Mouse (Mus musculus) cerebellum, adult 2 months (tissue): Measurements from ENCODE around the gene Psd.

ENCODE experiments used
- CTCF ChIP-seq: fragments of 200-500 bp; IDR thresholded peaks from 2 replicates; pipeline ENCODE4 v1.5.1; 2011; ENCODE audit warnings: low read depth, mild to moderate bottlenecking, control low read depth, low read length, moderate library complexity, borderline replicate concordance; ENCODE audit not compliant: insufficient read depth
- POLR2A ChIP-seq: fragments of 200-500 bp; IDR thresholded peaks from 2 replicates; pipeline ENCODE4 v1.6.1; 2011; ENCODE audit warnings: low read length, control low read depth, borderline replicate concordance; ENCODE audit not compliant: insufficient read depth

DNA sequence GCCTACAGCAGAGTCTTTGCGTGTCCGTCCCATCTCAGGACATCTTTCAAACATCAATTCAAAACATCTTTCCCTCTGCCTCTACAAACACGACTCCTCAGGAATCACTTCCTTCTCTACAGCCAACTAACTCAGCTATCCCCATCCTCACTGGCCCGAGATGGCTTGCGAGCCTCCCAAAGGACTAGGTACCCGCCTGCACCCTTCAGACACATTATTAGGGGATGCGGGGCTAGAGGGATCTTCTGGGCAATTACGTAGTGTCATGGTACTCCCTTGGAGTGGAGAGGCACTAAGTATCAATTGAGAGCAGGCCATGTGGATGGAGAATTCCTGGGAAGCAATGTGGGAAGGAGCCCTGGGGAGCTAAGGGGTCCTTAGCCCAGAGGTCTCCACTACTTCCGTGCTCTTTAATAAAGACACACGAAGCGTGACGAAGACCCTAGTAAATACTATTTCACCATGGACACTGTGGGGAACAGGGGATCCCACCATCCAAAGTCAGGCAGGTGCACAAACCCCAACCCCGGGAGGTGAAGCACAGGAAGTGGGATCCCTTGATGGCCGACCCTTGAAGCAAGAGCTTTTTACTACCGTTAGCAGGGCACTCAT lies 10.9 kb upstream of the Psd start:
- no peak for TF ChIP-seq CTCF
- no peak for TF ChIP-seq POLR2A
